Mouse (Mus musculus): ENCODE results near the gene Usp50. TPM values are rescaled to one million over a fixed set of nuclear protein-coding genes. Genes with fewer than 3 reads are reported as not detected.

The Usp50 gene
- polyA plus RNA-seq, 1 experiment = 0.11 TPM

- TF ChIP-seq GATA1 (IDR thresholded peaks at IDR 0.05; ENCODE audit: borderline replicate concordance, low read length) (no peak), FLI1 (IDR thresholded peaks at IDR 0.05; ENCODE audit: low read length) (no peak)
- H3K36me3 ChIP-seq (replicated peaks; ENCODE audit: low read length) = no peaks in the 10 kb centered on the region
- H3K9me3 ChIP-seq = peaks cover 5% of the 10 kb centered on the region; the same call in 1 of the 2 replicates
- no peak overlapping the region for H3K4me3 ChIP-seq (replicated peaks)
- peaks cover 3% of the 10 kb centered on the region; the same call in 1 of the 2 replicates for H3K4me1 ChIP-seq
- H3K27me3 ChIP-seq (replicated peaks) = peaks cover 13% of the 10 kb centered on the region
These were observed 1.8 kb downstream of the Usp50 start for GRCm38 (mm10) chr2:126781478-126781877.

GRCm38 (mm10) chr2:126780286-126780685 lies 3.0 kb downstream of the Usp50 start:
- Histone ChIP-seq H3K4me1 (peaks cover 3% of the 10 kb centered on the region; the same call in 1 of the 2 replicates), H3K27me3 (replicated peaks) (peaks cover 10% of the 10 kb centered on the region), H3K36me3 (replicated peaks; ENCODE audit: low read length) (no peaks in the 10 kb centered on the region), H3K4me3 (replicated peaks) (no peak overlapping the region), H3K9me3 (peaks cover 5% of the 10 kb centered on the region; the same call in 1 of the 2 replicates)
- no peak for TF ChIP-seq FLI1 (IDR thresholded peaks at IDR 0.05; ENCODE audit: low read length)
- no peak for TF ChIP-seq GATA1 (IDR thresholded peaks at IDR 0.05; ENCODE audit: borderline replicate concordance, low read length)

- TF ChIP-seq GATA1 (IDR thresholded peaks at IDR 0.05; ENCODE audit: borderline replicate concordance, low read length) (no peak), FLI1 (IDR thresholded peaks at IDR 0.05; ENCODE audit: low read length) (no peak)
- H3K4me1 ChIP-seq = no peaks in the 10 kb centered on the region
- H3K36me3 ChIP-seq (replicated peaks; ENCODE audit: low read length) = no peaks in the 10 kb centered on the region
- H3K9me3 ChIP-seq = peaks cover 4% of the 10 kb centered on the region; the same call in 1 of the 2 replicates
- H3K27me3 ChIP-seq (replicated peaks) = peaks cover 10% of the 10 kb centered on the region
- H3K4me3 ChIP-seq (replicated peaks) = no peak overlapping the region
These were observed 4.5 kb downstream of the Usp50 start for GRCm38 (mm10) chr2:126778806-126779205.

- peaks cover 4% of the 10 kb centered on the region; the same call in 1 of the 2 replicates for H3K4me1 ChIP-seq
- no peak overlapping the region for H3K4me3 ChIP-seq (replicated peaks)
- H3K36me3 ChIP-seq (replicated peaks; ENCODE audit: low read length) = no peaks in the 10 kb centered on the region
- peaks cover 4% of the 10 kb centered on the region; the same call in 1 of the 2 replicates for H3K9me3 ChIP-seq
- peaks cover 12% of the 10 kb centered on the region for H3K27me3 ChIP-seq (replicated peaks)
- TF ChIP-seq GATA1 (IDR thresholded peaks at IDR 0.05; ENCODE audit: borderline replicate concordance, low read length) (no peak), FLI1 (IDR thresholded peaks at IDR 0.05; ENCODE audit: low read length) (no peak)
These were observed 6.9 kb downstream of the Usp50 start for GRCm38 (mm10) chr2:126776416-126776815.

- H3K4me1 ChIP-seq = peaks cover 4% of the 10 kb centered on the region; the same call in 1 of the 2 replicates
- no peaks in the 10 kb centered on the region for H3K36me3 ChIP-seq (replicated peaks; ENCODE audit: low read length)
- TF ChIP-seq GATA1 (IDR thresholded peaks at IDR 0.05; ENCODE audit: borderline replicate concordance, low read length) (no peak), FLI1 (IDR thresholded peaks at IDR 0.05; ENCODE audit: low read length) (no peak)
- H3K9me3 ChIP-seq = peaks cover 4% of the 10 kb centered on the region; the same call in 1 of the 2 replicates
- peaks cover 12% of the 10 kb centered on the region for H3K27me3 ChIP-seq (replicated peaks)
- H3K4me3 ChIP-seq (replicated peaks) = no peak overlapping the region
These were observed 7.3 kb downstream of the Usp50 start for GRCm38 (mm10) chr2:126775951-126776350.

GRCm38 (mm10) chr2:126772217-126772616 lies 11.1 kb downstream of the Usp50 start:
- Histone ChIP-seq H3K36me3 (replicated peaks; ENCODE audit: low read length) (no peaks in the 10 kb centered on the region), H3K4me3 (replicated peaks) (no peak overlapping the region), H3K9me3 (peaks cover 8% of the 10 kb centered on the region; the same call in 1 of the 2 replicates), H3K4me1 (peaks cover 12% of the 10 kb centered on the region), H3K27me3 (replicated peaks) (peaks cover 12% of the 10 kb centered on the region)
- TF ChIP-seq GATA1 (IDR thresholded peaks at IDR 0.05; ENCODE audit: borderline replicate concordance, low read length) (no peak), FLI1 (IDR thresholded peaks at IDR 0.05; ENCODE audit: low read length) (no peak)

GRCm38 (mm10) chr2:126769431-126770181 lies 13.7 kb downstream of the Usp50 start:
- peaks cover 8% of the 10 kb centered on the region; the same call in 1 of the 2 replicates for H3K9me3 ChIP-seq
- H3K36me3 ChIP-seq (replicated peaks; ENCODE audit: low read length) = peaks cover 8% of the 10 kb centered on the region

GRCm38 (mm10) chr2:126768194-126768593 lies 15.1 kb downstream of the Usp50 start:
- H3K27me3 ChIP-seq (replicated peaks) = peaks cover 6% of the 10 kb centered on the region
- H3K36me3 ChIP-seq (replicated peaks; ENCODE audit: low read length) = peaks cover 21% of the 10 kb centered on the region
- no peak overlapping the region for H3K4me3 ChIP-seq (replicated peaks)
- peaks cover 18% of the 10 kb centered on the region for H3K4me1 ChIP-seq
- no peak for TF ChIP-seq GATA1 (IDR thresholded peaks at IDR 0.05; ENCODE audit: borderline replicate concordance, low read length)
- TF ChIP-seq FLI1 (IDR thresholded peaks at IDR 0.05; ENCODE audit: low read length) = no peak
- H3K9me3 ChIP-seq = peaks cover 8% of the 10 kb centered on the region; the same call in 1 of the 2 replicates

More at GRCm38 (mm10) chr2:126769431-126770181, 13.7 kb downstream of the Usp50 start:
- Histone ChIP-seq H3K4me3 (replicated peaks) (no peak overlapping the region), H3K27me3 (replicated peaks) (peaks cover 8% of the 10 kb centered on the region), H3K4me1 (peaks cover 18% of the 10 kb centered on the region)
- TF ChIP-seq GATA1 (IDR thresholded peaks at IDR 0.05; ENCODE audit: borderline replicate concordance, low read length) (no peak), FLI1 (IDR thresholded peaks at IDR 0.05; ENCODE audit: low read length) (no peak)

GRCm38 (mm10) chr2:126767599-126767998 lies 15.7 kb downstream of the Usp50 start:
- TF ChIP-seq FLI1 (IDR thresholded peaks at IDR 0.05; ENCODE audit: low read length) (no peak), GATA1 (IDR thresholded peaks at IDR 0.05; ENCODE audit: borderline replicate concordance, low read length) (no peak)
- peaks cover 8% of the 10 kb centered on the region; the same call in 1 of the 2 replicates for H3K9me3 ChIP-seq
- H3K27me3 ChIP-seq (replicated peaks) = peaks cover 6% of the 10 kb centered on the region
- H3K4me1 ChIP-seq = peaks cover 18% of the 10 kb centered on the region
- peaks cover 26% of the 10 kb centered on the region for H3K36me3 ChIP-seq (replicated peaks; ENCODE audit: low read length)
- H3K4me3 ChIP-seq (replicated peaks) = no peak overlapping the region
